Mouse (Mus musculus) intestine, embryonic 15.5 days (tissue): ENCODE data around the gene Eef1a2. TPM values are rescaled to one million over a fixed set of nuclear protein-coding genes. Genes with fewer than 3 reads are reported as not detected.

Experiments used
- ATAC-seq: fragments of 200-750 bp; cut with Nextera tagmentation; 2 replicates; pipeline ENCODE4 v1.8.0; 2017; ENCODE audit warnings: moderate TSS enrichment, moderate library complexity
- H3K27ac ChIP-seq: fragments of 300-500 bp; sonication (generic); 2 replicates; pipeline ENCODE4 v1.5.1; 2015; ENCODE audit warnings: mild to moderate bottlenecking, inconsistent platforms
- H3K27me3 ChIP-seq: fragments of 300-500 bp; sonication (generic); replicated peaks from 2 replicates; pipeline ENCODE4 v1.6.1; 2015; ENCODE audit warnings: inconsistent platforms
- H3K36me3 ChIP-seq: fragments of 300-500 bp; sonication (generic); 2 replicates; pipeline ENCODE4 v1.6.1; 2015; ENCODE audit warnings: inconsistent platforms
- H3K4me1 ChIP-seq: fragments of 300-500 bp; sonication (generic); replicated peaks from 2 replicates; pipeline ENCODE4 v1.6.1; 2015; ENCODE audit warnings: inconsistent platforms
- H3K4me2 ChIP-seq: fragments of 300-500 bp; sonication (generic); replicated peaks from 2 replicates; pipeline ENCODE4 v1.6.1; 2015; ENCODE audit warnings: mild to moderate bottlenecking, inconsistent platforms
- H3K4me3 ChIP-seq: fragments of 300-500 bp; sonication (generic); replicated peaks from 2 replicates; pipeline ENCODE4 v1.5.1; 2015; ENCODE audit warnings: inconsistent platforms
- H3K9ac ChIP-seq: fragments of 300-500 bp; sonication (generic); 2 replicates; pipeline ENCODE4 v1.6.1; 2015; ENCODE audit warnings: inconsistent platforms
- H3K9me3 ChIP-seq: fragments of 300-500 bp; sonication (generic); 2 replicates; pipeline ENCODE4 v1.6.1; 2016; ENCODE audit warnings: inconsistent platforms
- WGBS: fragments of 180-500 bp; shearing (Covaris S2); methylation state at CpG from one replicate; pipeline ENCODE4 v1.1.7; 2015; 5-methylcytosine and 5-hydroxymethylcytosine counted together
- polyA plus RNA-seq: library from polyadenylated mRNA; unstranded; fragments of >200 nt; fragmentation: Nextera tagmentation; extraction: Ambion mirVana; gene quantifications from 2 replicates; pipeline ENCODE4 v1.2.1, GENCODE M21; 2015

The Eef1a2 gene
- polyA plus RNA-seq, 1 experiment from 2014 or later = 0.26 TPM

GRCm38 (mm10) chr2:181143509-181144276, 13.1 kb downstream of the Eef1a2 start:
- no peak overlapping the region for H3K27ac ChIP-seq
- ATAC-seq = no peak
- no peak overlapping the region for H3K9ac ChIP-seq
- H3K4me1 ChIP-seq = no peaks in the 10 kb centered on the region; the same call in 1 of the 2 replicates
- no peak overlapping the region for H3K4me2 ChIP-seq
- H3K9me3 ChIP-seq = no peaks in the 10 kb centered on the region
- WGBS = 66% methylated on average over 2 of the region's 2 CpGs
- H3K4me3 ChIP-seq = no peak overlapping the region
- peaks cover 23% of the 10 kb centered on the region for H3K27me3 ChIP-seq
- H3K36me3 ChIP-seq = no peaks in the 10 kb centered on the region

GRCm38 (mm10) chr2:181142703-181143135, 14.1 kb downstream of the Eef1a2 start:
- Histone ChIP-seq H3K27ac (no peak overlapping the region), H3K9me3 (no peaks in the 10 kb centered on the region), H3K4me3 (no peak overlapping the region), H3K27me3 (peaks cover 15% of the 10 kb centered on the region), H3K36me3 (no peaks in the 10 kb centered on the region), H3K9ac (no peak overlapping the region), H3K4me1 (no peaks in the 10 kb centered on the region; the same call in 1 of the 2 replicates), H3K4me2 (no peak overlapping the region)
- no peak for ATAC-seq
- WGBS = 61% methylated on average over 8 of the region's 8 CpGs

DNA sequence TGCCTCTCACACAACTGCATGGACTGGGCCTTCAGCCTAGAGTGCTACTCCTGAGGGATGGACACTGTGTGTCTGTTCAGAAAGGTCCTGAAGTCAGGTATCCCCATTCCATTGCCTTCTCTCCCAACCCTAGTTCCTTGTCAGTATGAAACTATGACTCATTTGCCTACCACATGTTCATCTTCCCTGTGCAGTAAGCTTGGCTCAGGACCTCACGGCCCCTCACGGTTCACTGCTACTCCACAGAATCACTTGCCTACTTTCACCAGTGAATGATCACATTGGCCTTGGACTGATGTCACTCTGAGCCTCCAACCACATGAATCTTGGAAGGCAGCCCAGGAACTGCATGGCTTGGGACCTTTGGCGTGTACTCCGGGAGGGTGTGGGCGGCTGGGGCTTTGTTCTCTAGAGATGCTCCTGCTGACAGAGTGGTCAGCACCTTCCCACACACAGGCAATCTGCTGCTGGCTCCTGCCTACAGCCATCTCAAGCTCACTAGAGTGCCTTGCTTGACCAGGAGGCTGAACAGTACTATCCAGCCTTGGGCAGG, 17.1 kb downstream of the Eef1a2 start:
- WGBS = 89% methylated on average over 5 of the region's 5 CpGs
- H3K36me3 ChIP-seq = no peaks in the 10 kb centered on the region

DNA sequence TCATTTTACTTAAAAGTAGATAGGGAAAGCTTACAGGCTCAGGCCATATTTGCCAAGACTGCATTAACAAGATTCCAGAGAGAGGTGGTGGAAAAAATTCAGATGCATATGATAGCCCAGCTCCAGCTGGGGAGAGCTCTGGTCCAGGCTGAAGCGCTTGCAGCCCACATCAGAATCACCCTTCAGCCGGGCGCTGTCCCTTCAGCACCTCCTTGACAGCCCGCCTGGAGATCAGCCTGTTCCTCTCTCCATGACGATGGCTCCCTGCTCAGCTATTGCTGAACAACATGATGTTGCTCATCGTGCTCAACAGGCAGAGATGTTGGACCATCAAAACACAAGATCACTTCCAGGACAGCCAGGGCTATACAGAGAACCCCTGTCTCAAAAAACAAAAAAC, 19.9 kb downstream of the Eef1a2 start:
- Histone ChIP-seq H3K27me3 (peaks cover 49% of the 10 kb centered on the region), H3K27ac (no peak overlapping the region), H3K4me2 (no peak overlapping the region), H3K4me3 (no peak overlapping the region), H3K4me1 (peaks cover 5% of the 10 kb centered on the region; the same call in 1 of the 2 replicates), H3K9me3 (no peaks in the 10 kb centered on the region), H3K9ac (no peak overlapping the region), H3K36me3 (no peaks in the 10 kb centered on the region)
- no peak for ATAC-seq
- WGBS = 2% methylated on average over 6 of the region's 6 CpGs

More for the DNA sequence above, 17.1 kb downstream of the Eef1a2 start:
- H3K4me2 ChIP-seq = no peak overlapping the region
- no peak overlapping the region for H3K27ac ChIP-seq
- H3K9me3 ChIP-seq = no peaks in the 10 kb centered on the region
- H3K4me3 ChIP-seq = no peak overlapping the region
- peaks cover 22% of the 10 kb centered on the region for H3K27me3 ChIP-seq
- no peaks in the 10 kb centered on the region; the same call in 1 of the 2 replicates for H3K4me1 ChIP-seq
- H3K9ac ChIP-seq = no peak overlapping the region
- ATAC-seq = no peak

- no peak overlapping the region for H3K9ac ChIP-seq
- H3K27me3 ChIP-seq = peaks cover 53% of the 10 kb centered on the region
- no peak overlapping the region for H3K27ac ChIP-seq
- H3K4me2 ChIP-seq = peak overlapping the region; percentile 88
- H3K36me3 ChIP-seq = no peaks in the 10 kb centered on the region
- 11% methylated on average over 4 of the region's 4 CpGs for WGBS
- H3K4me1 ChIP-seq = peaks cover 5% of the 10 kb centered on the region; the same call in 1 of the 2 replicates
- no peak for ATAC-seq
- H3K9me3 ChIP-seq = no peaks in the 10 kb centered on the region
- H3K4me3 ChIP-seq = 0 out of 2 replicates have a peak overlapping the region, but pooled peaks have one; percentile 43
Observed at GRCm38 (mm10) chr2:181135446-181135818, 21.4 kb downstream of the Eef1a2 start.

GRCm38 (mm10) chr2:181134591-181135445, 22.0 kb downstream of the Eef1a2 start, which contains the start of gene Kcnq2:
Kcnq2 (minus strand) TSS chr2:181135300.
- Histone ChIP-seq H3K4me1 (peaks cover 5% of the 10 kb centered on the region; the same call in 1 of the 2 replicates), H3K27ac (no peak within 1 kb of the TSS), H3K9me3 (no peaks in the 10 kb centered on the region), H3K4me3 (peak within 1 kb of the TSS; percentile 43), H3K4me2 (peak within 1 kb of the TSS; percentile 88), H3K36me3 (no peaks in the 10 kb centered on the region), H3K9ac (no peak within 1 kb of the TSS), H3K27me3 (peaks cover 53% of the 10 kb centered on the region)
- under 1% methylated on average over 103 of the region's 104 CpGs for WGBS
- ATAC-seq = peak; percentile 8; the same call in 1 of the 2 replicates

DNA sequence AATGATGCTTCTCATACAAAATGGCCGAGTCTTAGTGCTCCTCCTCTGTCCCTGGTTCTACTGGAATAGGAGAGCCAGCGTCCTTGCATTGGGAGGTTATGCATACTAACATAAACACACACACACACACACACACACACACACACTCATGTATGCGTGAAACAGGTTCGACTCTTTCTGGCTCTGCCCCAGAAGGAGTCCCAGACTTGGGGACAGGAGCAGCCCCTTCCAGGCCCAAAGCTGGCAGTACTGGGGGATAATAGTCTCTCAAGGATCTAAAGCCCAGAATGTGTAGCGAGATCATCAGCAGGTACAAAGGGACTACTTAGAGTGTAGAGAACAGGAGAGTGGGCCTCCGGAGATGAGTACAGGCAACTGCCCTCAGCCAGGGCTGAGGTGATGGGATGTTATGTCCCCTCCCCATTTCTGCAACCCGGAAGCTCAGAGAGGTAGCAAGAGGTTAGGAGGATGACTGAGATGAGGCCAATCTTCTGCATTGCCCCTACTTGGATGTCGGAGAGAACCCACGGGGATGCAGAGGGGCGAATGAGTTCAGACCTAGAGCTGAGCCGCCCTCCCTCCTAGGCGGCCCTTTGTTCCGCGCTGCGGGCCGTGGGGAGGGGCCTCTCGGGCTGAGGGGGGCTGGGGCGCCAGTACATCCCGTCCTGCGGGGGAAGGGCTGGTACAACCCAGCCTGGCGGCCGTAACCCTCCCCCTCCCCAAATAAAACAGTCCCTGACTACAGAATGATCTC, 22.8 kb downstream of the Eef1a2 start:
- H3K36me3 ChIP-seq = no peaks in the 10 kb centered on the region
- H3K9me3 ChIP-seq = no peaks in the 10 kb centered on the region
- H3K4me2 ChIP-seq = peak overlapping the region; percentile 88
- peaks cover 5% of the 10 kb centered on the region; the same call in 1 of the 2 replicates for H3K4me1 ChIP-seq
- no peak overlapping the region for H3K9ac ChIP-seq
- peaks cover 53% of the 10 kb centered on the region for H3K27me3 ChIP-seq
- no peak overlapping the region for H3K27ac ChIP-seq
- ATAC-seq = no peak
- WGBS = 8% methylated on average over 22 of the region's 22 CpGs
- peak overlapping the region; percentile 43 for H3K4me3 ChIP-seq

- WGBS = 61% methylated on average over 4 of the region's 4 CpGs
- no peaks in the 10 kb centered on the region for H3K36me3 ChIP-seq
- peaks cover 5% of the 10 kb centered on the region; the same call in 1 of the 2 replicates for H3K4me1 ChIP-seq
- ATAC-seq = no peak
- no peak overlapping the region for H3K9ac ChIP-seq
- H3K9me3 ChIP-seq = no peaks in the 10 kb centered on the region
- H3K4me2 ChIP-seq = no peak overlapping the region
- H3K4me3 ChIP-seq = no peak overlapping the region
- H3K27ac ChIP-seq = no peak overlapping the region
- H3K27me3 ChIP-seq = peaks cover 37% of the 10 kb centered on the region
Observed at GRCm38 (mm10) chr2:181130245-181130644, 26.6 kb downstream of the Eef1a2 start.

GRCm38 (mm10) chr2:181128963-181129362, 27.9 kb downstream of the Eef1a2 start:
- WGBS = 78% methylated on average over 4 of the region's 4 CpGs
- Histone ChIP-seq H3K27me3 (peaks cover 24% of the 10 kb centered on the region), H3K27ac (no peak overlapping the region), H3K4me1 (no peaks in the 10 kb centered on the region), H3K4me3 (no peak overlapping the region), H3K36me3 (no peaks in the 10 kb centered on the region), H3K4me2 (no peak overlapping the region), H3K9me3 (no peaks in the 10 kb centered on the region), H3K9ac (no peak overlapping the region)
- ATAC-seq = no peak

DNA sequence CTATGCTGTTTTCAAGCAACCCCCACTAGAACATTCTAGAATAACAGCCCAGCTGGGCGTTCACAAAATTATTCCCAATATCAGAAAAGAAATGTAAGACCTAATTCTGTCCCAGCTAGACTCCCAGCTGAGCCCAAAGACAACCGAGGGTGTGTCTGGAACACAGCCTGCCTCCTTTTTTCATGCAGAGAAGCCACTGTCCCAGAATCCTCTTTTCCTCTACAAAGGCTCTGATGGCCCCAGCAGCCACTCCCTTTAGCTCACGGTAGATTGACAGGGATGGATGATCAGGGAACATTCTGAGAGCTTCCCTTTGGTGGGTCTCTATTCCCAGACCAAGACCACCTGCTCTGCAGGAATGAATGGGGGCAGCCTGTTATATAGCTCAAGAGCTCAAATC, 29.0 kb downstream of the Eef1a2 start:
- Histone ChIP-seq H3K4me1 (no peaks in the 10 kb centered on the region), H3K36me3 (no peaks in the 10 kb centered on the region), H3K9ac (no peak overlapping the region), H3K4me2 (no peak overlapping the region), H3K4me3 (no peak overlapping the region), H3K27me3 (peaks cover 13% of the 10 kb centered on the region), H3K27ac (no peak overlapping the region), H3K9me3 (no peaks in the 10 kb centered on the region)
- WGBS = 49% methylated on average over 3 of the region's 3 CpGs
- ATAC-seq = no peak

GRCm38 (mm10) chr2:181125726-181126455, 30.9 kb downstream of the Eef1a2 start:
- H3K36me3 ChIP-seq = no peaks in the 10 kb centered on the region
- no peaks in the 10 kb centered on the region; the same call in none of the 2 replicates for H3K27me3 ChIP-seq
- H3K4me3 ChIP-seq = no peak overlapping the region
- 43% methylated on average over 7 of the region's 7 CpGs for WGBS
- H3K4me2 ChIP-seq = no peak overlapping the region
- H3K9me3 ChIP-seq = no peaks in the 10 kb centered on the region
- H3K4me1 ChIP-seq = no peaks in the 10 kb centered on the region
- no peak overlapping the region for H3K27ac ChIP-seq
- ATAC-seq = no peak
- H3K9ac ChIP-seq = no peak overlapping the region
